Mouse (Mus musculus) adrenal gland, postnatal 0 days (tissue): ENCODE data around the gene Sprr2a1. TPM values are rescaled to one million over a fixed set of nuclear protein-coding genes. Genes with fewer than 3 reads are reported as not detected.

Experiments used
- polyA plus RNA-seq: library from polyadenylated mRNA; unstranded; fragments of >200 nt; fragmentation: Nextera tagmentation; extraction: Ambion mirVana; gene quantifications from 2 replicates; pipeline ENCODE4 v1.2.1, GENCODE M21; 2015

Sprr2a1 gene
- polyA plus RNA-seq, result 0.39 TPM in 1 of 2 replicates, not detected in the other

GRCm38 (mm10) chr3:92215569-92215968 lies at the start of gene Sprr2a1, which contains the start of gene Sprr2a2:
Sprr2a1 (plus strand) TSS chr3:92215799.
Sprr2a2 (plus strand) TSS chr3:92215920.

Other genes starting within 250 kb of the Sprr2a1 start
- not detected in 2 replicates for gene Pglyrp3, start 201.2 kb upstream of the Sprr2a1 start, polyA plus RNA-seq
- gene Lor, start 132.7 kb upstream of the Sprr2a1 start, polyA plus RNA-seq, result 1.3 and 5.9 TPM in 2 replicates
- 0.22 TPM in 1 of 2 replicates, not detected in the other for gene Prr9, start 91.9 kb upstream of the Sprr2a1 start, polyA plus RNA-seq
- gene Lelp1, start 73.1 kb upstream of the Sprr2a1 start, polyA plus RNA-seq, result not detected in 2 replicates
- 2.6 and 32.2 TPM in 2 replicates for gene Sprr2a2, start 121 bp downstream of the Sprr2a1 start, polyA plus RNA-seq
- gene Sprr2a3, start 69.6 kb downstream of the Sprr2a1 start, polyA plus RNA-seq, result 0.59 and 1.6 TPM in 2 replicates
- gene Sprr2b, start 100.8 kb downstream of the Sprr2a1 start, polyA plus RNA-seq, result not detected in 2 replicates
- not detected in 2 replicates for gene Sprr2d, start 123.3 kb downstream of the Sprr2a1 start, polyA plus RNA-seq
- gene Sprr2e, start 136.3 kb downstream of the Sprr2a1 start, polyA plus RNA-seq, result not detected in 2 replicates
- gene Sprr2f, start 149.4 kb downstream of the Sprr2a1 start, polyA plus RNA-seq, result not detected in 2 replicates
- 0.36 TPM in 1 of 2 replicates, not detected in the other for gene Sprr2h, start 169.9 kb downstream of the Sprr2a1 start, polyA plus RNA-seq
- 0.22 TPM in 1 of 2 replicates, not detected in the other for gene Sprr2i, start 192.2 kb downstream of the Sprr2a1 start, polyA plus RNA-seq
- gene Sprr2j-ps, start 202.3 kb downstream of the Sprr2a1 start, polyA plus RNA-seq, result 0.39 TPM in 1 of 2 replicates, not detected in the other
- 6.7 and 8.1 TPM in 2 replicates for gene Gm9774, start 213.6 kb downstream of the Sprr2a1 start, polyA plus RNA-seq
- not detected in 2 replicates for gene Sprr2k, start 216.8 kb downstream of the Sprr2a1 start, polyA plus RNA-seq
- gene Sprr1b, start 223.0 kb downstream of the Sprr2a1 start, polyA plus RNA-seq, result 0.32 TPM in 1 of 2 replicates, not detected in the other
- gene Sprr3, start 242.9 kb downstream of the Sprr2a1 start, polyA plus RNA-seq, result 0.25 and 4.2 TPM in 2 replicates